Mouse (Mus musculus) ES-E14 (cell line): ENCODE measurements around the gene Drd1.

Experiments used
- CHD2 ChIP-seq: IDR thresholded peaks from 2 replicates; pipeline ENCODE4 v1.6.1; 2014; ENCODE audit warnings: mild to moderate bottlenecking, low read depth, low read length, inconsistent platforms
- HCFC1 ChIP-seq: IDR thresholded peaks from 2 replicates; pipeline ENCODE4 v1.6.1; 2012; ENCODE audit warnings: low read length, inconsistent platforms, borderline replicate concordance; ENCODE audit not compliant: insufficient read depth

DNA sequence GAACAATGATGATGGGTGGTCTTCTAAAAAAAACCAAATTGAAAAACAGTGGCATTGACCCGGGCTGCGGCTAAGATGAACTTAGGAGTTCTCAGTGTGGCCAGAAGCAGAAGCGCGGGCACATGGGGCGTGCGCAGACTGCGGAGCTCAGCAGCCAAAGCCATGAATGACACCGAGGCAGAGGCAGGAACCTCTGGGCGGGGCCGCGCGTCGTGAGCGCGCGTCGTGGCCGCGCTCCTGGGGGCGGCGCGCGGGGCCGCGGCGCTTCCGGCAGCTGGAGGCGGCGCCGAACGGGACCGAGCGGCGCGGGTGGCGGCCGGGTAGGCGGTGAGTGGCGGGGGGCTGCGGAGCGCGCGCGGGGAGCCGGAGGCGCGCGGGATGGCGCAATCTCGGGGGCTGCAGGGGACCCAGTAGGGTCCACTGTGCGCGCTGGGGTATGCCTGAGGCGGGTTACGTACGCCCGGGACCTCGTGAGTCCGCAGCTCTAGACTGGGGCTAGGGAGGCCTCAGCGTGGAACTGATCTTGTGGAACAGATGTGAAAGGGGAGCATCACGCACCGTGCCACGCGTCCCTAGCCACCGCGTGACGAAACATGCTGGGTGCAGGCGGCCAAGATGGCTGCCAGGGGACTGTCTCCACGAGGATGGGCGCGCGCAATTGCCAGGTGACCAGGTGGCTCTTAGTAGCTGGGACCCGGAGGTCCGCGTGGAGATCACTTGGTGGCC lies 16.3 kb upstream of the Drd1 start, which contains the start of gene Sfxn1:
- TF ChIP-seq CHD2 (no peak), HCFC1 (no peak)
